Mouse (Mus musculus) layer of hippocampus, adult 11-12 months (tissue): ENCODE measurements around the gene Arhgap33.

Experiments
- DNase-seq: peaks from one replicate; pipeline ENCODE4 v3.0.0; 2022; ENCODE audit warnings: low spot score

The Arhgap33 gene

GRCm38 (mm10) chr7:30534633-30535577 lies at the start of gene Arhgap33:
Gene Arhgap33 (minus strand): TSS chr7:30535060.
- peak; percentile 98 for DNase-seq

GRCm38 (mm10) chr7:30584339-30584738 lies 49.5 kb upstream of the Arhgap33 start:
- DNase-seq: no peak

- no peak for DNase-seq
Measured at GRCm38 (mm10) chr7:30581547-30581946, 46.7 kb upstream of the Arhgap33 start.

- no peak for DNase-seq
Measured at GRCm38 (mm10) chr7:30579950-30580349, 45.1 kb upstream of the Arhgap33 start.

GRCm38 (mm10) chr7:30572969-30573368 lies 38.1 kb upstream of the Arhgap33 start:
- DNase-seq: no peak

- DNase-seq: no peak
Measured at GRCm38 (mm10) chr7:30572389-30572788, 37.5 kb upstream of the Arhgap33 start.

GRCm38 (mm10) chr7:30567555-30567954 lies 32.7 kb upstream of the Arhgap33 start:
- DNase-seq: no peak

GRCm38 (mm10) chr7:30566033-30566432 lies 31.2 kb upstream of the Arhgap33 start:
- no peak for DNase-seq

- no peak for DNase-seq
Measured at GRCm38 (mm10) chr7:30564970-30565571, 30.2 kb upstream of the Arhgap33 start, which contains the start of gene Igflr1. Gene Igflr1 (plus strand): TSS chr7:30565427.

GRCm38 (mm10) chr7:30563906-30564280 lies 29.0 kb upstream of the Arhgap33 start:
- no peak for DNase-seq

- peak; percentile 97 for DNase-seq
Measured at GRCm38 (mm10) chr7:30563117-30563905, 28.5 kb upstream of the Arhgap33 start, which contains the start of the genes U2af1l4, Gm49396 and Psenen. Gene U2af1l4 (plus strand): TSS chr7:30563301. Gene Gm49396 (plus strand): TSS chr7:30563344. Gene Psenen (minus strand): TSS chr7:30563627.

GRCm38 (mm10) chr7:30562526-30563116 lies 27.8 kb upstream of the Arhgap33 start:
- no peak for DNase-seq

GRCm38 (mm10) chr7:30560296-30560695 lies 25.4 kb upstream of the Arhgap33 start:
- no peak for DNase-seq

- peak; percentile 99 for DNase-seq
Measured at GRCm38 (mm10) chr7:30559443-30559954, 24.6 kb upstream of the Arhgap33 start, which contains the start of gene Lin37. Gene Lin37 (minus strand): TSS chr7:30559838.

GRCm38 (mm10) chr7:30558656-30559442 lies 24.0 kb upstream of the Arhgap33 start:
- DNase-seq: no peak

- DNase-seq: no peak
Measured at GRCm38 (mm10) chr7:30557901-30558514, 23.1 kb upstream of the Arhgap33 start.

GRCm38 (mm10) chr7:30556894-30557536 lies 22.2 kb upstream of the Arhgap33 start:
- DNase-seq: no peak

- no peak for DNase-seq
Measured at GRCm38 (mm10) chr7:30553810-30554584, 19.1 kb upstream of the Arhgap33 start.
